Mouse (Mus musculus): ENCODE measurements at regions not wholly inside any gene's neighbourhood (a gene's known extent, or its start where the extent isn't known, plus 50 kb on each side); places are given as distances from the start of the nearest gene placed in this dataset.

DNA sequence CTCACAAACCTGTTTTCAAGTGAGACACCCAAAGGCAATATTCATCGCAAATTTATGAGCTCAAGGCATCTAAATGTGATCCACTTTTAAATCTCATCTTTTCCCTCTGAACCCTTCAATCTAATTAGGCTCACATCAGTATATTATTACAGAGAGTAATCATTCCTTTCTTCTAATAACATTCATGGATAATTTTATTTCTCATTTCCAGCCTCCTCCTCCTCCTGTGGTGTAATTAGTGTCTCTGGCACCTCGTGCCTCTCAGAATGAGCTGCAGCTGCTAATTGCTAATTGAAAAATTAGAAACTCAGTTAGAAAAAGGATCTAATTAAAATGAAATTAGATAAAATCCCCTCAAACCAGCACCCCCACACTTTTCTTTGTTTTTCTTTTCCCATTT, 420.5 kb upstream of the Camk1g start:
- TF ChIP-seq CTCF (IDR thresholded peaks at IDR 0.05; ENCODE audit: low read depth, low read length) (no peak), POLR2A (IDR thresholded peaks at IDR 0.05; ENCODE audit: borderline replicate concordance, low read depth, low read length) (no peak)
